Mouse (Mus musculus): Measurements from ENCODE around the gene Hsd17b12. TPM values are rescaled to one million over a fixed set of nuclear protein-coding genes. Genes with fewer than 3 reads are reported as not detected.
A peak's percentile ranks its signal among the peaks of the same experiment; 100 is the strongest.

Hsd17b12 gene
- polyA plus RNA-seq, 1 experiment from 2014 or later: 68.3 TPM

DNA sequence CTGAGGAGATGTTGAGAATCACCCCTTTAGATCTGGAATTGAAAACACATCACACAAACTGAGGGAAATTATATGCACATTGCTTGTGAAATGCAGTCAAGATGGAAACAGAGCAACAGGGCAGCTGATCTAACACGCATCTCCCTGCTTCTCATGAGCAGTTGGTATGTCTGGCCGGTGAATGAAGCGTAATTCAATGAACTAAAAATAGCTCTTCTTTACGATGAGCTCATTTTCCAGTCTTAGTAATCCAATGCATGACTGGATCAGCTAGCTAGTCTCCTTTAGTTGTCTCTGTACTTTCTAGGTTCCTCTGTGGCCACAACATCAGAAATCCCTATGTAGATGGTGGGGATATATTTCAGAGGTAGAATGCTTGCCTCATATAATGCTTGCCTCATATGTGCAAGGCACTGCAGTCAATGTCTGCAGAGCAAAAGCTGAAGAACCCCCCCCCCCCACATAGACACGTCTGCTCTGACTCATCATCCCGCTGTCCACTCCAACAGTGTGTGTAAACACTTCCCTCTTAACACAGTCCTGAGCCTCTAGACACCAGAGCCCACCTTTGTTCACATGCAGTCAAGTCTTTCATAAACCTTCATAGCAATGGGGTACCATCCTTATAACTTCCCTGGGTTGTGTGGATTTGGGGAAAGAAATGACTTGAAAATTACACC lies 112.2 kb downstream of the Hsd17b12 start:
- no peak for ATAC-seq (ENCODE audit: insufficient read depth)

GRCm38 (mm10) chr2:94044174-94044573 lies 113.6 kb downstream of the Hsd17b12 start:
- Histone ChIP-seq H3K9me3 (replicated peaks) (no peaks in the 10 kb centered on the region), H3K36me3 (replicated peaks) (peaks cover 5% of the 10 kb centered on the region; the same call in 1 of the 2 replicates), H3K4me2 (no peak overlapping the region), H3K9ac (no peak overlapping the region), H3K4me1 (replicated peaks) (no peaks in the 10 kb centered on the region; the same call in 1 of the 2 replicates), H3K4me3 (replicated peaks) (no peak overlapping the region), H3K27ac (replicated peaks) (no peak overlapping the region), H3K27me3 (no peaks in the 10 kb centered on the region)
- ATAC-seq (ENCODE audit: insufficient read depth): no peak
- WGBS (ENCODE audit: insufficient replicate concordance): 65% methylated on average over 2 of the region's 2 CpGs

More for the DNA sequence above, 112.2 kb downstream of the Hsd17b12 start:
- H3K27me3 ChIP-seq: no peaks in the 10 kb centered on the region
- no peak overlapping the region for H3K27ac ChIP-seq (replicated peaks)
- no peak overlapping the region for H3K4me2 ChIP-seq
- H3K36me3 ChIP-seq (replicated peaks): peaks cover 5% of the 10 kb centered on the region; the same call in 1 of the 2 replicates
- no peak overlapping the region for H3K4me3 ChIP-seq (replicated peaks)
- 64% methylated on average over 6 of the region's 6 CpGs for WGBS (ENCODE audit: insufficient replicate concordance)
- no peaks in the 10 kb centered on the region for H3K9me3 ChIP-seq (replicated peaks)
- H3K9ac ChIP-seq: no peak overlapping the region
- H3K4me1 ChIP-seq (replicated peaks): no peaks in the 10 kb centered on the region; the same call in 1 of the 2 replicates

DNA sequence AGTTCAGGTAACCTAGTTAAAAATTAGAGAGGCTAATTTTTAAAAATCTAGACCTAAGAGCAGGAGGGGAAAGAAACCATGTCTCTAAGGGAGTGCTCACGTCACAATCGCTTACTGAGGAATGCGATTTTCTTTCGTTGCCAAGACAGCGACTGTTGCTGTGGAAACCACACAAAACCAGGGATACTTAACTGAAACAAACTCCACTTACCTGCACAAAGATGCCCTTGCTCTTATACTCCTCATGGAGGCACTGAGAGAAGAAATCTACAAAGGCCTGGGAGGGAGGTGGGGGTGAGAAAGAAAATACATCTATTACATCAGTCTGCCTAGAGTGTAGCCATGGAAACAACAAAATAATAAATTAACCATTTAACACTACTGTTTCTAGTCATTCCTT lies 114.1 kb downstream of the Hsd17b12 start:
- H3K36me3 ChIP-seq (replicated peaks): peaks cover 5% of the 10 kb centered on the region; the same call in 1 of the 2 replicates
- H3K4me1 ChIP-seq (replicated peaks): no peaks in the 10 kb centered on the region; the same call in 1 of the 2 replicates
- H3K4me2 ChIP-seq: no peak overlapping the region
- ATAC-seq (ENCODE audit: insufficient read depth): no peak
- no peaks in the 10 kb centered on the region for H3K27me3 ChIP-seq
- 77% methylated on average over 5 of the region's 5 CpGs for WGBS (ENCODE audit: insufficient replicate concordance)
- no peak overlapping the region for H3K27ac ChIP-seq (replicated peaks)
- H3K9me3 ChIP-seq (replicated peaks): no peaks in the 10 kb centered on the region
- no peak overlapping the region for H3K9ac ChIP-seq
- H3K4me3 ChIP-seq (replicated peaks): no peak overlapping the region

DNA sequence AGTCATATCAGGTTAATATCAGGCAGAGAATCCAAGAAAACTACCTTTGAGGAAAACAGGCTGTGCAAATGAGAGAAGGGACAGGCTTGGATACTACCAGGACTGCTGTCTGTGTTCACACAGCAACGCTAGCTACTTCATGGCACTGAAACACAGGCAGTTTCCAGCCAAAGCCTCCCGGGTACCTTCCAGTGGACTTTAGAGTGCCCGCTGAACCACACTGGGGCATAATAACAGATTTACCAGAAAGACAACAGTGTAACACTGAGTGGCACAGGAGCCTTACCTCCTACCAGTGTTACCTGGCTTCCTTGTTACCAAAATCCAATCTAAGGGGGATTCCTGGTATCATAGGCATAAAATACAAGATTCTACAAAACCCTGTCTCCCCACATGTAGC lies 115.3 kb downstream of the Hsd17b12 start:
- no peaks in the 10 kb centered on the region for H3K9me3 ChIP-seq (replicated peaks)
- 82% methylated on average over 3 of the region's 3 CpGs for WGBS (ENCODE audit: insufficient replicate concordance)
- no peak overlapping the region for H3K4me2 ChIP-seq
- no peak overlapping the region for H3K4me3 ChIP-seq (replicated peaks)
- H3K4me1 ChIP-seq (replicated peaks): no peaks in the 10 kb centered on the region; the same call in 1 of the 2 replicates
- no peak overlapping the region for H3K27ac ChIP-seq (replicated peaks)
- no peaks in the 10 kb centered on the region for H3K27me3 ChIP-seq
- peaks cover 5% of the 10 kb centered on the region; the same call in 1 of the 2 replicates for H3K36me3 ChIP-seq (replicated peaks)
- no peak for ATAC-seq (ENCODE audit: insufficient read depth)
- no peak overlapping the region for H3K9ac ChIP-seq

GRCm38 (mm10) chr2:94040391-94041125 lies 117.2 kb downstream of the Hsd17b12 start:
- Histone ChIP-seq H3K36me3 (replicated peaks) (peaks cover 5% of the 10 kb centered on the region; the same call in 1 of the 2 replicates), H3K4me1 (replicated peaks) (no peaks in the 10 kb centered on the region; the same call in 1 of the 2 replicates), H3K4me3 (replicated peaks) (no peak overlapping the region), H3K4me2 (no peak overlapping the region), H3K27me3 (no peaks in the 10 kb centered on the region), H3K9ac (no peak overlapping the region), H3K9me3 (replicated peaks) (no peaks in the 10 kb centered on the region), H3K27ac (replicated peaks) (no peak overlapping the region)
- no peak for ATAC-seq (ENCODE audit: insufficient read depth)
- 67% methylated on average over 5 of the region's 5 CpGs for WGBS (ENCODE audit: insufficient replicate concordance)

DNA sequence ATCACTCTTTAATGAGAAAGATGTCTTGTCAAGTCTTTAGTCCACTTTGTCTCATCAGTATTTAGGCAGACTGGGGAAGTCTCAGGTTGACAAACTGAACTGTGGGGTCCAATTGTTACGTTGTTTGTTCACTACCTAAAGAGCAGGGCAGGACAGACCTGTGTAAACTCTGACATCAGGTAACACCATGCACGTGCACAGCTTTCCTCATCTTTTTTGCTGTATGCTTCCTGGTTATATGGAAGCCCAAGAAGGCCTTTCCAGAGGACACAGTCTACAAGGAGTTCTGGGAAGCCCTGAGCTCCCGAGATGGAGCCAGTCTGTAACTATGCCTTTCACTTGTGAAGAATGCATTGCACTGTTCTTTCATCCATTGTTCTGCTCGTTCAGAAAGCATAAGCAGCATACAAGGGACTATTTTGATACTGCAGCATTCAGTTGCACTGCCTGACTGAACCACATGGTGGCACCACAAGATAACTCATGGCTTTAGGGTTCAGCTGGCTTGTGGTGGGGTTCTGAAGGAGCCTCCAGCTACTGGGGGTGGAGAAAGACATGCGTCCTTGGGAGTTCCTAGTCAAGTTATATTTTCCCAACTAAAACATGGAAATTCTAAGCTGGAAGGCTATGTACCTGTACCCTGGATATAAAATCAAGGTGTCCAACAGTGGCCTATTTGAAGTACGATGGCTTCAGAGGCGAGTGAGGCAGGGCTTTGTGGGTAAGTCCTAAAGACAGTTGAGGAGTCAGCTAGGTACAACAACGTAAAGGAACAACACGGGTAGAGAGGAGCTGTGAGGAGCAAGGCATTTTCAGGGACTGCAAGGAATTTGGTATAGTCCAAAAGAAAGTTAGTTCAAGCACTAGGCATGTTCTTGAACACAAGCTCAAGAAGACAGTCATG lies 122.1 kb downstream of the Hsd17b12 start:
- Histone ChIP-seq H3K4me2 (no peak overlapping the region), H3K27me3 (no peaks in the 10 kb centered on the region), H3K9me3 (replicated peaks) (no peaks in the 10 kb centered on the region), H3K27ac (replicated peaks) (no peak overlapping the region), H3K4me3 (replicated peaks) (no peak overlapping the region), H3K36me3 (replicated peaks) (no peaks in the 10 kb centered on the region; the same call in 1 of the 2 replicates), H3K4me1 (replicated peaks) (no peaks in the 10 kb centered on the region), H3K9ac (no peak overlapping the region)
- ATAC-seq (ENCODE audit: insufficient read depth): no peak
- WGBS (ENCODE audit: insufficient replicate concordance): 60% methylated on average over 9 of the region's 9 CpGs

- H3K9me3 ChIP-seq (replicated peaks): no peaks in the 10 kb centered on the region
- H3K27ac ChIP-seq (replicated peaks): no peak overlapping the region
- no peaks in the 10 kb centered on the region; the same call in 1 of the 2 replicates for H3K36me3 ChIP-seq (replicated peaks)
- no peaks in the 10 kb centered on the region for H3K27me3 ChIP-seq
- ATAC-seq (ENCODE audit: insufficient read depth): no peak
- H3K4me1 ChIP-seq (replicated peaks): no peaks in the 10 kb centered on the region
- H3K4me3 ChIP-seq (replicated peaks): no peak overlapping the region
- no peak overlapping the region for H3K4me2 ChIP-seq
- H3K9ac ChIP-seq: no peak overlapping the region
These were observed 127.2 kb downstream of the Hsd17b12 start for GRCm38 (mm10) chr2:94030602-94031001.

GRCm38 (mm10) chr2:94024637-94025036 lies 133.1 kb downstream of the Hsd17b12 start:
- Histone ChIP-seq H3K9me3 (replicated peaks) (no peaks in the 10 kb centered on the region), H3K27me3 (no peaks in the 10 kb centered on the region), H3K4me2 (no peak overlapping the region), H3K4me3 (replicated peaks) (no peak overlapping the region), H3K9ac (no peak overlapping the region), H3K36me3 (replicated peaks) (no peaks in the 10 kb centered on the region), H3K27ac (replicated peaks) (no peak overlapping the region), H3K4me1 (replicated peaks) (no peaks in the 10 kb centered on the region)
- no peak for ATAC-seq (ENCODE audit: insufficient read depth)
- 31% methylated on average over 6 of the region's 6 CpGs for whole genome bisulfite sequencing (ENCODE audit: insufficient replicate concordance)

GRCm38 (mm10) chr2:94010335-94011291 lies 147.2 kb downstream of the Hsd17b12 start, which contains the start of gene Alkbh3:
Gene Alkbh3, minus strand, starts transcription at chr2:94010807.
- no peaks in the 10 kb centered on the region for H3K27me3 ChIP-seq
- WGBS (ENCODE audit: insufficient replicate concordance): 6% methylated on average over 47 of the region's 47 CpGs
- H3K27ac ChIP-seq (replicated peaks): peak within 1 kb of the TSS; percentile 20; the same call in 1 of the 2 replicates
- H3K36me3 ChIP-seq (replicated peaks): peaks cover 26% of the 10 kb centered on the region
- H3K4me1 ChIP-seq (replicated peaks): peaks cover 14% of the 10 kb centered on the region
- H3K4me3 ChIP-seq (replicated peaks): peak within 1 kb of the TSS; percentile 75
- H3K9ac ChIP-seq: peak within 1 kb of the TSS; percentile 73
- peak; percentile 98 for ATAC-seq (ENCODE audit: insufficient read depth)
- peak within 1 kb of the TSS; percentile 73 for H3K4me2 ChIP-seq
- H3K9me3 ChIP-seq (replicated peaks): no peaks in the 10 kb centered on the region

DNA sequence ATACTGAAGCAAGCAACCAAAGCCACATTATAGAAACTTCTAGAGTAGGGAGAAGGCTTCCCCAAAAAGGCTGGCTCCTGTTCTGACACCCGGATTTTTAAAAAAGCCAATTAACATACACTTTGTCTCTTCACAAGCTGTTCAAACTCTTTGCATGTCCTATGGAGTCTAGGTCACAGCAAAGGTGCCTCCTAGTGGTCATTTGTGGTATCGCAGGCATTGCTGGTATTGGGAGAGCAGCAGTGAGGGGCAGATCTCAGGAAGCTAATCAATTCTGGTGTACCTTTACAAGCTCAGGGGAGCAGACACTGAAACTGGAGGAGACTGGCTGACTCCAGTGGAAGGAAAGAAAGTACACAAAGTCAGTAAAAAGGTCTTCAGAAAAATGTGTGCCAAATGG lies 155.4 kb downstream of the Hsd17b12 start:
- Histone ChIP-seq H3K27ac (replicated peaks) (no peak overlapping the region), H3K4me2 (no peak overlapping the region), H3K36me3 (replicated peaks) (peaks cover 80% of the 10 kb centered on the region), H3K9ac (no peak overlapping the region), H3K4me3 (replicated peaks) (no peak overlapping the region), H3K9me3 (replicated peaks) (no peaks in the 10 kb centered on the region), H3K27me3 (no peaks in the 10 kb centered on the region), H3K4me1 (replicated peaks) (no peaks in the 10 kb centered on the region)
- WGBS (ENCODE audit: insufficient replicate concordance): 7% methylated on average over 2 of the region's 2 CpGs
- ATAC-seq (ENCODE audit: insufficient read depth): no peak
